Mouse (Mus musculus) MEL (cell line): ENCODE measurements around the gene Psg29. TPM values are rescaled to one million over a fixed set of nuclear protein-coding genes. Genes with fewer than 3 reads are reported as not detected.

Source experiments
- DNase-seq: peaks from one replicate; pipeline ENCODE4 v3.0.0; 2011; ENCODE audit warnings: low read depth, low spot score
- H3K27ac ChIP-seq: 2 replicates; pipeline ENCODE4 v1.5.1; 2012; ENCODE audit warnings: low read depth, mild to moderate bottlenecking, control low read depth, low read length, moderate library complexity; ENCODE audit not compliant: control insufficient read depth
- H3K27me3 ChIP-seq, 2 experiments: fragments of 150-350 bp in 1 of 2; sonication (generic) in 1 of 2; 2 replicates each; pipeline ENCODE4 v1.6.1; 2012; ENCODE audit warnings: low read length in 2 of 2, mild to moderate bottlenecking in 2 of 2, improper control_type of control experiment in 1 of 2, moderate library complexity in 1 of 2; ENCODE audit not compliant: insufficient read depth in 2 of 2, control insufficient read depth in 1 of 2
- H3K36me3 ChIP-seq, 2 experiments: 2 replicates each; pipeline ENCODE4 v1.6.1; 2012 to 2014; ENCODE audit warnings: low read length in 2 of 2, improper control_type of control experiment in 1 of 2, inconsistent platforms in 1 of 2, mild to moderate bottlenecking in 1 of 2; ENCODE audit not compliant: insufficient read depth in 2 of 2, control insufficient read depth in 1 of 2
- H3K4me1 ChIP-seq, 2 experiments: fragments of 150-350 bp in 1 of 2; sonication (generic) in 1 of 2; 2 replicates each; pipeline ENCODE4 v1.6.1; 2012; ENCODE audit warnings: low read length in 2 of 2, improper control_type of control experiment in 1 of 2, mild to moderate bottlenecking in 1 of 2; ENCODE audit not compliant: insufficient read depth in 2 of 2, control insufficient read depth in 1 of 2
- H3K4me3 ChIP-seq, 2 experiments: fragments of 150-350 bp in 1 of 2; sonication (generic) in 1 of 2; 2 replicates each; pipeline ENCODE4 v1.5.1; 2012; ENCODE audit warnings: low read depth in 2 of 2, low read length in 2 of 2, mild to moderate bottlenecking in 2 of 2, moderate library complexity in 2 of 2, control low read depth in 1 of 2, improper control_type of control experiment in 1 of 2; ENCODE audit not compliant: control insufficient read depth in 1 of 2, insufficient read depth in 1 of 2
- H3K79me2 ChIP-seq: 2 replicates; pipeline ENCODE4 v1.6.1; 2012; ENCODE audit warnings: mild to moderate bottlenecking, low read length, moderate library complexity; ENCODE audit not compliant: control insufficient read depth, poor library complexity, insufficient read depth
- H3K9ac ChIP-seq: 2 replicates; pipeline ENCODE4 v1.6.1; 2012; ENCODE audit warnings: low read depth, mild to moderate bottlenecking, control low read depth, low read length, moderate library complexity; ENCODE audit not compliant: control insufficient read depth, poor library complexity, severe bottlenecking
- H3K9me3 ChIP-seq: fragments of 150-350 bp; sonication (generic); replicated peaks from 2 replicates; pipeline ENCODE4 v1.6.1; 2012; ENCODE audit warnings: mild to moderate bottlenecking, low read length, improper control_type of control experiment, moderate library complexity; ENCODE audit not compliant: insufficient read depth
- CHD1 ChIP-seq: IDR thresholded peaks from 2 replicates; pipeline ENCODE4 v1.6.1; 2012; ENCODE audit warnings: low read depth, mild to moderate bottlenecking, inconsistent platforms, low read length, improper control_type of control experiment
- CHD2 ChIP-seq: IDR thresholded peaks from 2 replicates; pipeline ENCODE4 v1.6.1; 2011; ENCODE audit warnings: low read length, improper control_type of control experiment
- CTCF ChIP-seq, 3 experiments: IDR thresholded peaks in 2 of 3; conservative IDR thresholded peaks in 1 of 3; 2 replicates each; pipeline ENCODE4 v1.5.1; 2011 to 2012; ENCODE audit warnings: low read length in 3 of 3, low read depth in 2 of 3, mild to moderate bottlenecking in 2 of 3, improper control_type of control experiment in 1 of 3, inconsistent platforms in 1 of 3, mixed read lengths in 1 of 3, moderate library complexity in 1 of 3; ENCODE audit not compliant: control insufficient read depth in 1 of 3, insufficient read depth in 1 of 3, poor library complexity in 1 of 3, severe bottlenecking in 1 of 3
- E2F4 ChIP-seq: IDR thresholded peaks from 2 replicates; pipeline ENCODE4 v1.6.1; 2011; ENCODE audit warnings: low read depth, low read length, improper control_type of control experiment, borderline replicate concordance
- GATA1 ChIP-seq: IDR thresholded peaks from 2 replicates; pipeline ENCODE4 v1.6.1; 2011; ENCODE audit warnings: low read depth, low read length, improper control_type of control experiment
- JUND ChIP-seq: IDR thresholded peaks from 2 replicates; pipeline ENCODE4 v1.6.1; 2011; ENCODE audit warnings: low read depth, mild to moderate bottlenecking, improper control_type of control experiment, low read length
- KAT2A ChIP-seq: conservative IDR thresholded peaks from 2 replicates; pipeline ENCODE4 v1.6.1; 2012; ENCODE audit warnings: low read depth, low read length, improper control_type of control experiment, inconsistent platforms
- MAFK ChIP-seq: IDR thresholded peaks from 2 replicates; pipeline ENCODE4 v1.6.1; 2011; ENCODE audit warnings: low read depth, mild to moderate bottlenecking, low read length, improper control_type of control experiment, borderline replicate concordance
- MAX ChIP-seq: IDR thresholded peaks from 2 replicates; pipeline ENCODE4 v1.6.1; 2011; ENCODE audit warnings: low read length, improper control_type of control experiment
- MAZ ChIP-seq: IDR thresholded peaks from 2 replicates; pipeline ENCODE4 v1.6.1; 2012; ENCODE audit warnings: low read depth, mild to moderate bottlenecking, inconsistent platforms, low read length, improper control_type of control experiment
- MXI1 ChIP-seq: IDR thresholded peaks from 2 replicates; pipeline ENCODE4 v1.6.1; 2011; ENCODE audit warnings: mild to moderate bottlenecking, low read depth, low read length, improper control_type of control experiment
- NRF1 ChIP-seq: IDR thresholded peaks from 2 replicates; pipeline ENCODE4 v1.6.1; 2014; ENCODE audit warnings: low read depth, mild to moderate bottlenecking, inconsistent platforms, low read length, improper control_type of control experiment, moderate library complexity; ENCODE audit not compliant: poor library complexity, insufficient read depth, severe bottlenecking
- POLR2A ChIP-seq, 2 experiments: IDR thresholded peaks; 2 replicates each; pipeline ENCODE4 v1.6.1; 2011 to 2012; ENCODE audit warnings: low read length in 2 of 2, mild to moderate bottlenecking in 2 of 2, control low read depth in 1 of 2, improper control_type of control experiment in 1 of 2, low read depth in 1 of 2, moderate library complexity in 1 of 2; ENCODE audit not compliant: control insufficient read depth in 1 of 2, insufficient read depth in 1 of 2, poor library complexity in 1 of 2
- POLR2AphosphoS5 ChIP-seq: IDR thresholded peaks from 2 replicates; pipeline ENCODE4 v1.6.1; 2012; ENCODE audit warnings: low read depth, borderline replicate concordance, mild to moderate bottlenecking, inconsistent platforms, low read length, moderate library complexity, mixed read lengths
- RCOR1 ChIP-seq: IDR thresholded peaks from 2 replicates; pipeline ENCODE4 v1.6.1; 2012; ENCODE audit warnings: low read depth, mild to moderate bottlenecking, inconsistent platforms, low read length, improper control_type of control experiment
- SMC3 ChIP-seq: IDR thresholded peaks from 2 replicates; pipeline ENCODE4 v1.6.1; 2011; ENCODE audit warnings: low read depth, low read length, improper control_type of control experiment
- TAL1 ChIP-seq: IDR thresholded peaks from 2 replicates; pipeline ENCODE4 v1.6.1; 2012; ENCODE audit warnings: mild to moderate bottlenecking, inconsistent platforms, low read length, moderate library complexity, mixed read lengths
- TCF12 ChIP-seq: IDR thresholded peaks from 2 replicates; pipeline ENCODE4 v1.6.1; 2014; ENCODE audit warnings: low read depth, mild to moderate bottlenecking, inconsistent platforms, low read length, improper control_type of control experiment, moderate library complexity
- UBTF ChIP-seq: IDR thresholded peaks from 2 replicates; pipeline ENCODE4 v1.6.1; 2012; ENCODE audit warnings: low read depth, mild to moderate bottlenecking, inconsistent platforms, low read length, improper control_type of control experiment, moderate library complexity, borderline replicate concordance; ENCODE audit not compliant: insufficient read depth
- USF1 ChIP-seq: IDR thresholded peaks from 2 replicates; pipeline ENCODE4 v1.6.1; 2014; ENCODE audit warnings: low read depth, mild to moderate bottlenecking, inconsistent platforms, low read length, improper control_type of control experiment, moderate library complexity
- ZC3H11A ChIP-seq: IDR thresholded peaks from 2 replicates; pipeline ENCODE4 v1.6.1; 2012; ENCODE audit warnings: low read depth, mild to moderate bottlenecking, inconsistent platforms, low read length, improper control_type of control experiment
- ZMIZ1 ChIP-seq: IDR thresholded peaks from 2 replicates; pipeline ENCODE4 v1.6.1; 2012; ENCODE audit warnings: low read depth, mild to moderate bottlenecking, inconsistent platforms, low read length, improper control_type of control experiment, moderate library complexity
- ZNF384 ChIP-seq: IDR thresholded peaks from 2 replicates; pipeline ENCODE4 v1.6.1; 2012; ENCODE audit warnings: low read depth, mild to moderate bottlenecking, inconsistent platforms, low read length, improper control_type of control experiment
- polyA plus RNA-seq, 2 experiments: library from polyadenylated mRNA; stranded (reverse) in 1 of 2; unstranded in 1 of 2; fragments of >175 nt in 1 of 2; fragments of >200 nt in 1 of 2; gene quantifications; 2 replicates each; pipeline versions ENCODE4 v1.2.1 to v1.2.4; 2012; ENCODE audit warnings: low replicate concordance in 2 of 2, low read depth in 1 of 2; ENCODE audit not compliant: insufficient read length in 2 of 2, insufficient read depth in 1 of 2, missing spikeins in 1 of 2
- total RNA-seq: library from RNA; depleted of rRNA; stranded (reverse); fragments of 300-350 nt; gene quantifications from 2 replicates; pipeline ENCODE4 v1.2.3, GENCODE M21; 2012

Gene Psg29
- total and polyA plus RNA-seq, 3 experiments: not detected

GRCm38 (mm10) chr7:17156885-17157677, 46.2 kb upstream of the Psg29 start:
- no peaks in the 10 kb centered on the region for H3K36me3 ChIP-seq
- H3K27me3 ChIP-seq: no peaks in the 10 kb centered on the region
- no peak overlapping the region for H3K4me3 ChIP-seq
- TF ChIP-seq SMC3 (no peak), ZMIZ1 (no peak), JUND (no peak), MXI1 (no peak), CHD2 (no peak), MAZ (no peak), USF1 (no peak), E2F4 (no peak), MAX (no peak), GATA1 (no peak), KAT2A (no peak), ZNF384 (no peak), MAFK (no peak), TCF12 (no peak), UBTF (no peak), POLR2AphosphoS5 (no peak), ZC3H11A (no peak), CTCF (IDR thresholded peaks at IDR 0.05 in 2 of 3, conservative IDR thresholded peaks at IDR 0.05 in 1 of 3; ENCODE audit: control insufficient read depth in 1 of 3, insufficient read depth in 1 of 3, low read depth in 2 of 3, low read length in 3 of 3, poor library complexity in 1 of 3, severe bottlenecking in 1 of 3) (no peak), RCOR1 (no peak)
- H3K9ac ChIP-seq: no peak overlapping the region
- no peak for DNase-seq
- no peak overlapping the region for H3K27ac ChIP-seq
- no peaks in the 10 kb centered on the region for H3K4me1 ChIP-seq
- no peaks in the 10 kb centered on the region for H3K9me3 ChIP-seq
- no peaks in the 10 kb centered on the region for H3K79me2 ChIP-seq

GRCm38 (mm10) chr7:17159011-17159410, 44.3 kb upstream of the Psg29 start:
- Histone ChIP-seq H3K9ac (no peak overlapping the region), H3K27me3 (no peaks in the 10 kb centered on the region), H3K4me1 (no peaks in the 10 kb centered on the region), H3K4me3 (no peak overlapping the region), H3K79me2 (no peaks in the 10 kb centered on the region), H3K27ac (no peak overlapping the region), H3K36me3 (no peaks in the 10 kb centered on the region), H3K9me3 (no peaks in the 10 kb centered on the region)
- TF ChIP-seq MXI1 (no peak), GATA1 (no peak), NRF1 (no peak), E2F4 (no peak), MAX (no peak), TAL1 (no peak), CHD1 (no peak), MAFK (no peak), RCOR1 (no peak), POLR2A (IDR thresholded peaks at IDR 0.05; ENCODE audit: control insufficient read depth in 1 of 2, insufficient read depth in 1 of 2, low read depth in 1 of 2, low read length in 2 of 2, poor library complexity in 1 of 2) (no peak)
- DNase-seq: no peak
